Mouse (Mus musculus) right cerebral cortex, adult 18-20 months (tissue): Measurements from ENCODE around the gene Hmg20a.

Source experiments
- DNase-seq: peaks from one replicate; pipeline ENCODE4 v3.0.0; 2022; ENCODE audit warnings: mixed read lengths

Hmg20a gene

GRCm38 (mm10) chr9:56451570-56451969 lies 33.2 kb downstream of the Hmg20a start:
- DNase-seq: no peak

- DNase-seq: no peak
These were observed 34.8 kb downstream of the Hmg20a start for GRCm38 (mm10) chr9:56453038-56453815.

GRCm38 (mm10) chr9:56456426-56456825 lies 38.0 kb downstream of the Hmg20a start:
- DNase-seq: no peak

- no peak for DNase-seq
These were observed 42.6 kb downstream of the Hmg20a start for GRCm38 (mm10) chr9:56460987-56461386.

GRCm38 (mm10) chr9:56462606-56463005 lies 44.2 kb downstream of the Hmg20a start:
- DNase-seq: no peak

- no peak for DNase-seq
These were observed 44.6 kb downstream of the Hmg20a start for GRCm38 (mm10) chr9:56463046-56463445.

GRCm38 (mm10) chr9:56463686-56464515 lies 45.5 kb downstream of the Hmg20a start:
- DNase-seq: no peak

GRCm38 (mm10) chr9:56464863-56465654 lies 46.6 kb downstream of the Hmg20a start:
- peak; percentile 16 for DNase-seq

- DNase-seq: no peak
These were observed 47.8 kb downstream of the Hmg20a start for GRCm38 (mm10) chr9:56466251-56466650.

- no peak for DNase-seq
These were observed 51.2 kb downstream of the Hmg20a start for GRCm38 (mm10) chr9:56469656-56470055.

- DNase-seq: no peak
These were observed 51.9 kb downstream of the Hmg20a start for GRCm38 (mm10) chr9:56470291-56470690.

- DNase-seq: no peak
These were observed 60.7 kb downstream of the Hmg20a start for GRCm38 (mm10) chr9:56478975-56479647.

GRCm38 (mm10) chr9:56482623-56483022 lies 64.2 kb downstream of the Hmg20a start:
- no peak for DNase-seq

- DNase-seq: no peak
These were observed 67.0 kb downstream of the Hmg20a start for GRCm38 (mm10) chr9:56485423-56485822.

- DNase-seq: no peak
These were observed 67.7 kb downstream of the Hmg20a start for GRCm38 (mm10) chr9:56486158-56486557.

GRCm38 (mm10) chr9:56487651-56488050 lies 69.2 kb downstream of the Hmg20a start:
- DNase-seq: no peak

- DNase-seq: no peak
These were observed 74.0 kb downstream of the Hmg20a start for GRCm38 (mm10) chr9:56492391-56492790.

GRCm38 (mm10) chr9:56492916-56493315 lies 74.5 kb downstream of the Hmg20a start:
- DNase-seq: no peak

GRCm38 (mm10) chr9:56495088-56495487 lies 76.7 kb downstream of the Hmg20a start:
- DNase-seq: no peak

GRCm38 (mm10) chr9:56495795-56496232 lies 77.4 kb downstream of the Hmg20a start:
- DNase-seq: no peak

GRCm38 (mm10) chr9:56496567-56496966 lies 78.2 kb downstream of the Hmg20a start:
- no peak for DNase-seq

- no peak for DNase-seq
These were observed 78.9 kb downstream of the Hmg20a start for GRCm38 (mm10) chr9:56497181-56497864.
